Mouse (Mus musculus): Measurements from ENCODE around the gene Otx2. TPM values are rescaled to one million over a fixed set of nuclear protein-coding genes. Genes with fewer than 3 reads are reported as not detected.

Otx2 gene
- total RNA-seq, 1 experiment: 12.3 TPM

GRCm38 (mm10) chr14:48716456-48716855 lies 42.8 kb upstream of the Otx2 start:
- no peak overlapping the region for H3K9ac ChIP-seq (ENCODE audit: insufficient read depth, low read depth, low read length, poor library complexity, severe bottlenecking)
- DNase-seq (ENCODE audit: low read depth, low spot score): no peak
- no peak for TF ChIP-seq HCFC1 (IDR thresholded peaks at IDR 0.05; ENCODE audit: borderline replicate concordance, insufficient read depth, low read length)
- TF ChIP-seq CHD2 (IDR thresholded peaks at IDR 0.05; ENCODE audit: low read depth, low read length): no peak
- TF ChIP-seq MAFK (IDR thresholded peaks at IDR 0.05; ENCODE audit: insufficient read depth, low read depth, low read length): no peak
- TF ChIP-seq ZNF384 (IDR thresholded peaks at IDR 0.05; ENCODE audit: low read depth, low read length): no peak
- no peak for TF ChIP-seq ZC3H11A (IDR thresholded peaks at IDR 0.05; ENCODE audit: borderline replicate concordance, low read depth, low read length)
- peaks cover 2 to 14% of the 10 kb centered on the region in 2 experiments; a peak in 3 of 4 replicates for H3K4me1 ChIP-seq (ENCODE audit: control insufficient read depth in 2 of 2, insufficient read depth in 2 of 2, low read length in 2 of 2, poor library complexity in 1 of 2)
- no peak overlapping the region for H3K4me3 ChIP-seq (ENCODE audit: insufficient read depth in 1 of 2, low read depth in 1 of 2, low read length in 2 of 2, poor library complexity in 1 of 2, severe bottlenecking in 1 of 2)
- in situ Hi-C loops (cut with MboI; ENCODE audit: low sequenced_read_pairs in 2 of 2, unreplicated experiment in 2 of 2): no loop called here
- no peak overlapping the region for H3K27ac ChIP-seq (ENCODE audit: insufficient read depth, low read depth, low read length, poor library complexity, severe bottlenecking)
- no peaks in the 10 kb centered on the region for H3K9me3 ChIP-seq (ENCODE audit: control insufficient read depth, insufficient read depth, low read depth, low read length)
- H3K36me3 ChIP-seq (ENCODE audit: control insufficient read depth, insufficient read depth, low read length, poor library complexity, severe bottlenecking): no peaks in the 10 kb centered on the region

- in situ Hi-C loops (cut with MboI; ENCODE audit: low sequenced_read_pairs in 2 of 2, unreplicated experiment in 2 of 2): no loop called here
- no peak for DNase-seq (ENCODE audit: low read depth, low spot score)
- no peaks in the 10 kb centered on the region for H3K9me3 ChIP-seq (ENCODE audit: control insufficient read depth, insufficient read depth, low read depth, low read length)
- H3K4me1 ChIP-seq (ENCODE audit: control insufficient read depth in 2 of 2, insufficient read depth in 2 of 2, low read length in 2 of 2, poor library complexity in 1 of 2): peaks cover 8 to 11% of the 10 kb centered on the region in 2 experiments
- H3K36me3 ChIP-seq (ENCODE audit: control insufficient read depth, insufficient read depth, low read length, poor library complexity, severe bottlenecking): no peaks in the 10 kb centered on the region
- H3K9ac ChIP-seq (ENCODE audit: insufficient read depth, low read depth, low read length, poor library complexity, severe bottlenecking): no peak overlapping the region
- H3K27ac ChIP-seq (ENCODE audit: insufficient read depth, low read depth, low read length, poor library complexity, severe bottlenecking): no peak overlapping the region
- TF ChIP-seq CHD2 (IDR thresholded peaks at IDR 0.05; ENCODE audit: low read depth, low read length): no peak
- TF ChIP-seq HCFC1 (IDR thresholded peaks at IDR 0.05; ENCODE audit: borderline replicate concordance, insufficient read depth, low read length): no peak
- TF ChIP-seq ZNF384 (IDR thresholded peaks at IDR 0.05; ENCODE audit: low read depth, low read length): peak; percentile 85
- no peak for TF ChIP-seq ZC3H11A (IDR thresholded peaks at IDR 0.05; ENCODE audit: borderline replicate concordance, low read depth, low read length)
- TF ChIP-seq MAFK (IDR thresholded peaks at IDR 0.05; ENCODE audit: insufficient read depth, low read depth, low read length): no peak
- H3K4me3 ChIP-seq (ENCODE audit: insufficient read depth in 1 of 2, low read depth in 1 of 2, low read length in 2 of 2, poor library complexity in 1 of 2, severe bottlenecking in 1 of 2): no peak overlapping the region
Measured at GRCm38 (mm10) chr14:48710871-48711370, 37.3 kb upstream of the Otx2 start.

GRCm38 (mm10) chr14:48710062-48710870 lies 36.6 kb upstream of the Otx2 start:
- in situ Hi-C loops (cut with MboI; ENCODE audit: low sequenced_read_pairs in 2 of 2, unreplicated experiment in 2 of 2): no loop called here
- DNase-seq (ENCODE audit: low read depth, low spot score): no peak
- Histone ChIP-seq H3K36me3 (ENCODE audit: control insufficient read depth, insufficient read depth, low read length, poor library complexity, severe bottlenecking) (no peaks in the 10 kb centered on the region), H3K9ac (ENCODE audit: insufficient read depth, low read depth, low read length, poor library complexity, severe bottlenecking) (0 out of 2 replicates have a peak overlapping the region, but pooled peaks have one; percentile 11), H3K27ac (ENCODE audit: insufficient read depth, low read depth, low read length, poor library complexity, severe bottlenecking) (peak overlapping the region; percentile 66; the same call in 1 of the 2 replicates), H3K4me1 (ENCODE audit: control insufficient read depth in 2 of 2, insufficient read depth in 2 of 2, low read length in 2 of 2, poor library complexity in 1 of 2) (peaks cover 8 to 11% of the 10 kb centered on the region in 2 experiments), H3K4me3 (ENCODE audit: insufficient read depth in 1 of 2, low read depth in 1 of 2, low read length in 2 of 2, poor library complexity in 1 of 2, severe bottlenecking in 1 of 2) (peak overlapping the region; percentile 6 to 29; a peak in 1 of 4 replicates), H3K9me3 (ENCODE audit: control insufficient read depth, insufficient read depth, low read depth, low read length) (no peaks in the 10 kb centered on the region)
- TF ChIP-seq ZC3H11A (IDR thresholded peaks at IDR 0.05; ENCODE audit: borderline replicate concordance, low read depth, low read length) (no peak), ZNF384 (IDR thresholded peaks at IDR 0.05; ENCODE audit: low read depth, low read length) (no peak), CHD2 (IDR thresholded peaks at IDR 0.05; ENCODE audit: low read depth, low read length) (no peak), HCFC1 (IDR thresholded peaks at IDR 0.05; ENCODE audit: borderline replicate concordance, insufficient read depth, low read length) (no peak), MAFK (IDR thresholded peaks at IDR 0.05; ENCODE audit: insufficient read depth, low read depth, low read length) (no peak)

GRCm38 (mm10) chr14:48709371-48710061 lies 35.9 kb upstream of the Otx2 start:
- no peaks in the 10 kb centered on the region for H3K36me3 ChIP-seq (ENCODE audit: control insufficient read depth, insufficient read depth, low read length, poor library complexity, severe bottlenecking)
- H3K9me3 ChIP-seq (ENCODE audit: control insufficient read depth, insufficient read depth, low read depth, low read length): no peaks in the 10 kb centered on the region
- H3K27ac ChIP-seq (ENCODE audit: insufficient read depth, low read depth, low read length, poor library complexity, severe bottlenecking): peak overlapping the region; percentile 66; the same call in 1 of the 2 replicates
- TF ChIP-seq MAFK (IDR thresholded peaks at IDR 0.05; ENCODE audit: insufficient read depth, low read depth, low read length): no peak; the same call in 1 of the 2 replicates
- peak; percentile 71 for TF ChIP-seq ZNF384 (IDR thresholded peaks at IDR 0.05; ENCODE audit: low read depth, low read length)
- H3K4me1 ChIP-seq (ENCODE audit: control insufficient read depth in 2 of 2, insufficient read depth in 2 of 2, low read length in 2 of 2, poor library complexity in 1 of 2): peaks cover 4 to 11% of the 10 kb centered on the region in 2 experiments; a peak in 3 of 4 replicates
- H3K4me3 ChIP-seq (ENCODE audit: insufficient read depth in 1 of 2, low read depth in 1 of 2, low read length in 2 of 2, poor library complexity in 1 of 2, severe bottlenecking in 1 of 2): peak overlapping the region; percentile 29 to 32; a peak in 3 of 4 replicates
- peak; percentile 77 for DNase-seq (ENCODE audit: low read depth, low spot score)
- 0 out of 2 replicates have a peak overlapping the region, but pooled peaks have one; percentile 11 for H3K9ac ChIP-seq (ENCODE audit: insufficient read depth, low read depth, low read length, poor library complexity, severe bottlenecking)
- in situ Hi-C loops (cut with MboI; ENCODE audit: low sequenced_read_pairs in 2 of 2, unreplicated experiment in 2 of 2): no loop called here
